Mouse (Mus musculus) kidney, postnatal 25 days (tissue): Measurements from ENCODE around the gene Mat2a.
"Not testable (repeated sequence)": the region's sequence is repeated elsewhere in the genome, so short reads cannot be mapped to it uniquely, and the experiment has no call there.

Experiments used
- DNase-seq, 2 experiments: peaks; one replicate each; pipeline ENCODE4 v3.0.0; 2021; ENCODE audit warnings: mixed read lengths in 2 of 2

The Mat2a gene

GRCm38 (mm10) chr6:72439355-72440185, at the start of gene Mat2a:
Mat2a (minus strand) TSS chr6:72439558.
- DNase-seq = peak; percentile 90 to 95

DNA sequence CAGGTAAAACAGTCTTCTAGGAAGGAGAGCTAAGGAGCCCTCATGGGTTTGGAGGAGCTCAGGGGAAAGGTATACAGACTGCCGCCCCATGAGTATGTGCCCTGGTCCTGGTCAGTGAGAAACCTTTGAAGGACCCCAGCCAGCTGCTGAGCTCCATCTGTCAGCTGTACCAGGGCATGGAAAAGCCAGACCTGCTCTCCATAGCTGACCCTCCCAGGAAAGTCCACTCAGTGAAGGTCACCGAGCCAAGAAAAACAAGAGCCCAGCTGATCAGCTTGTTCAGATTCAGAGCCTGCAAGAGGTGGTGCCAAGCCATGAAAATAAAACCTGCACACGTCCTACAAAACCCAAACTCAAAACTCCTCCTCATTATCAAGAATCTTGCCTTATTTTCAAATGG, 49.5 kb upstream of the Mat2a start:
- DNase-seq = peak; percentile 57 to 82

GRCm38 (mm10) chr6:72487282-72487681, 47.9 kb upstream of the Mat2a start:
- DNase-seq = no peak

DNA sequence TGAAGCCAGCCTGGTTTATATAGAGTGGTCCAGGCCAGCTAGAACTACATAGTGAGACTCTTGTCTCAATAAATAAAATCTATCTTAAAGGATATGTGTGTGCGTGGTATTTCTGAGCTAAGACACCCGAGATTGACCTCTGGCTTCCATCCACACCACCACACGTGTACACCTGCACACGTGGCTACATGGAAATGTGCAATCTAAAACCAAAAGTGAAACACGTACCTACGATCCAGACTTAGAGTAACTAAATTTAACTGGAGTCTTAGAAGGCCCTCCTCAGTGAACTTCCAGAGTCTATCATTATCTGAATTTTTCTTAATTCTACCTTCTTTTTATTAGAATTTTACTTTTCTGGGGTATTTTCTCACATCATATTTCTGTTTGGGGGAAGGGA, 46.9 kb upstream of the Mat2a start:
- no peak for DNase-seq

GRCm38 (mm10) chr6:72484887-72485286, 45.5 kb upstream of the Mat2a start:
- no peak for DNase-seq

DNA sequence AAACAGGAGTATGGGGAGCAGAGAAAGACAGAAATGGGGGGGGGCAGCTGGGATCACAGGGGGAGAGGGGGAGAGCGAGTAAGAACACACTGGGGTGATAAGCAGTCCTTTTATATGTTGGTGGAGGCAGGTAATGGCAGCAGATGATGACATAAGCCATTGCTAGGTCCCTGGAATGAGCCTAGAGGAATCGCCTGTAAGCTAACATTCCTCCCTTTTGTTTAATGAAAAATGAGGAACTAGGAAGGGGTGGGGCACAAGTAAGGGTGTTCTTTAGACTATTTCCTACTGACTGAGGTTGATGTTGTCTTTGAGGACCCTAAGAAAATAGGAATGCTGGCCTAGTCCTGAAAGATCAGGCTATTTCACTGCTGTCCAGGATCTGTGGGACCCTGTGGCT, 42.8 kb upstream of the Mat2a start:
- DNase-seq = no peak

GRCm38 (mm10) chr6:72480422-72480702, 41.0 kb upstream of the Mat2a start:
- no peak for DNase-seq

DNA sequence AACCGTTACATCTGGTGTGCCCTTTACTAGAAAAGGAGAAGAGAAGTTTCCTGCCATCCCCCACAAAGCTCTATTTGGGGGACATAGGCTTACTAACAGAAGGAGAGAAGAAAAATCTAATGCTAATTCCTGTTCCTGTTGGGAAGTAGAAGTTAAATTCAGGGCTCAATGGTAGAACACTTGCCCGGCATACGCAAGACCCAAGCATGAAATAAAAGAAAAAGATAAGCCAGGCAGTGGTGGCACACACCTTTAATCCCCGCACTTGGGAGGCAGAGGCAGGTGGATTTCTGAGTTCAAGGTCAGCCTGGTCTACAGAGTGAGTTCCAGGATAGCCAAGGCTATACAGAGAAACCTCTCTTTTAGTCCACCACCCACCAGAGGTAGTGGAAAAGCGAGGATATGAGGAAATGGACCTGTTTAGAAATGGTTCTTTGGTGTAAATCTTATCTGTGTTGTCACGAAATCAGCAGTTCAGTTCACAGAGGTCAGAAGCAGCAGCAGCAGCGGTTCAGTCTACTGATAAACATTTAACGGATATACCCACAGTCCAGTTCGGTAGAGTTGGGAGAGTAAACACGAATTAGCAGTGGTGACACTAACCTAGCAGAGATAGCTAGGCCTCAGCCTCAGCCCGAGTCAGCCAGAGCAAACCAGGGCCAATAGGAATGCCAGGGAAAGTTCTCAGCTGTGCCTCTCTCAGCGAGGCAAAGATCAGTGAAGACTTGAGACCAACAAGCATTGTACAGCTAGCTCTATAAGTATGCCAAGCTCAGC, 40.5 kb upstream of the Mat2a start:
- DNase-seq = no peak

- not testable (repeated sequence) for DNase-seq
These were observed 39.3 kb upstream of the Mat2a start for GRCm38 (mm10) chr6:72478691-72479090.

GRCm38 (mm10) chr6:72477621-72478020, 38.3 kb upstream of the Mat2a start:
- DNase-seq = peak; percentile 59 to 86

DNA sequence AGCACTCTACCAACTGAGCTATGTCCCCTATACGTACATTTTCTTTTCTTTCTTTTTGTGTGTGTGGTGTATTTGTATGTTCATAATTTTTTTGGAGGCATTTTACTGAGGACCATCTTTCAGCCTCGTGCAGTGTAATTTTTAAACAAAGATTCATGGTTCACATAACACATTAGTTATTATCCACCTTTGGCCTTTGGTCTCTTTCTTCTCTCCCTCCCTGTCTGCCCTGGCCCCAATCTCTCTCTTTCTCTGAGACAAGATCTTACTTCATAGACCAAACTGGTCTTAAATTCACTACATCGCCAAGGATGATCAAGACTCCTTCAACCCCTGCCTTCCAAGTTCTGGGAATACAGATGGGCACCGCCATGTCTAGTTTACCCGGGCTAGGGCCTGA, 37.5 kb upstream of the Mat2a start:
- DNase-seq = no peak

- DNase-seq = peak in 1 of 2 experiments; percentile 66
These were observed 36.0 kb upstream of the Mat2a start for GRCm38 (mm10) chr6:72475221-72475985.

DNA sequence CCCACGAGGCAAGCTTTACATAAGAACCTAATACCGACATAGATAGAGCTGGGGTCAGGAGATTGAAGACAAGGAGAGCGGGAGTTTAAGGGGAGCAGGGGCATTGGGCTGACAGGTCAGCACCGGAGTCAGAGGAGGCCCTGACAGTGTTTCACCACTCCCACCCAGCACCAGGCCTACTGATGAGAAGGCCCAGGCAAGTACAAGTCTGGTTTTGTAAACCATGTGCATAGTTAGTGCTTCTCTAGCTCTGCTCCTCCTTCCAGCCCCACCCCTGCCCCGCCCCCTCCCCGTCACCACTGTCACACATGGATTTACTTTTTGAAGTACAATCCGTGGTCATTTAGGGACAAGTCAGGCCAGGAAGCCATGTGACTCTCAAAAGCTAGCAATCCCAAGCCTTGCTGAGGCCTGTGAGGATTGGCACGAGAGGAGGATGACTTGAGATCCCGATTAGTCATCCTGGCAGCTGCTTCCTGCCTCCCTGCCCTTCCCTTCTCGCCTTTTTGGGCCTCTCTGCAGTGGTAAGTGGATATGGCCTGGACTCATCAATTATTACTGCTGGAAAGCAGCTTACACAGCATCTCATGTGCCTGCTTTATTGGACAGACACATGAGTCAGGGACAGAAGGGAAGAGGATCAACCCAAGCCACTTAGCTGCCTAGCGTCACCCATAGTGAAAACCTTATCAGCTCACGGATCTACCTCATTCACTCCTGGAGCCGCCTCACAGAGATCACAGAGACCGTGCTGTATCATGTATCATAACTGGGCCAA, 34.1 kb upstream of the Mat2a start:
- DNase-seq = peak; percentile 58 to 84

GRCm38 (mm10) chr6:72466171-72466570, 26.8 kb upstream of the Mat2a start:
- no peak for DNase-seq

DNA sequence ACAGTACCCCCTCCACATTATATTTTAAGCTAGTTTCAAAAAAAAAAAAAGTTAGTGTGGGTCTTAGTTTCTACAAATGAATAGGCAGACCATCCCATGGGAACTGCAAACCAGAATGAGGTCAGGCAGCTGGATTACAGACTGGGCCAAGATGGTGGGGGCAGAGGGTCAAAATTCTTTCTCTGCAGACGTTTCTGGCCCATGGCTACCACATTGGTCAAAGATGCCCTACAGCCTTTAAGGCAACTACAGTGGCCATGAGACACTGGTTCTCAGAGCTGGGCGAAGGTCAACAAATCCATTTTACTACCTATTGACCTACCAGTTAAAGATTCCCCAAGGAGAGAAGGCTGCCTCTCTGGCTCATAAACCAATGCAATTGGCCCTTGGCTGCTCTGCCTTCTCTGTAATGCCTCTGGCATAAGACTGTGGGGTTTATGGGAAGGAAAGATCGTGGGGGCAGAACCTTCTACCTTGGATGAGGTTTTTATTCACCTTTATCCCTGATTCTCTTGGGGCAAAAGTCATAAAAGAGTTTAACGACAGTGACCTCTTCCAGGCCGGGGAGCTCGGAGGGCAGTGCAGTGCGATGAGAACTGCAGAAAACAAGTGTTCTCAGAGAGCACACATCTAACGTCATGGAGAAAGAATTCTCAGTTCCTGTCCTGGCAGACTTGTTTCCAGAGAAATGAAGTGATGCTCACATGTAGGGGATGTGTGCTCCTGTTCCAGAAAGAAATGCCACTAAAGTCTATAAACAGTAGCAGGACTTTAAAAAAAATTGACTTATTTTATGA, 26.2 kb upstream of the Mat2a start:
- peak; percentile 65 to 89 for DNase-seq

DNA sequence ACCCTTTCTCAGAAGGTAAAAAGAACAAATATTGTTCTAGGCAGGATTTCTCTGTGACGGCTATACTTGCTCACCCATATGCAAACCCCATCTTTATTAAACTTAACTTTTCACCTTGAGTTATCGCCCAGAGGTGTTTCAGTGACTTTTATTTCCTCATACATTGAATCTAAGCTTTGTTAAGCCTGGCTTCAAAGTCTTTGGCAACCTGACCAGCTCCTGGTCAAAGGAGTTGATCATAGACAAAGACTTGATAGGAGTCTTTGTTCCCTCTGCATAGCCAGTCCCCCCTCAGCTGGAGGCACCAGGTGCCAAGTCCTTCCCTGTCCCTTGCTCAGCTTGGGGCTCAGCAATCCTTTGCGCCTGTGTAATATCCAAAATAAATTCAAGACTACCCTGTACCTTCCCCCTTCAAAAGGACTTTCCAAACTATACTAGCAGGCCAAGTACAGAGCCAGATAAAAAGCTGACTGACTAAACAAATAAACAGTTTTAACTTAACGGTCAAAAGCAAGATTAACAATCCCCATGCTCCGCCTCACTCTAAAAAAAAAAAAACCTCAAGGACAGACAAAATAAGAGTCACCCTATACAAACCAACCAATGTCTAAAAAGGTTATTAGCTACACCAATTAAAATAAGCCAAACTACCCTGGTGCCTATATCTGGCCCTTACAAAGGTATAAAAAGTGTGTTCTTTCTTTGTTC, 23.3 kb upstream of the Mat2a start:
- DNase-seq = not testable (repeated sequence)

GRCm38 (mm10) chr6:72460036-72460801, 20.9 kb upstream of the Mat2a start:
- peak; percentile 44 to 54 for DNase-seq

- DNase-seq = no peak
These were observed 19.6 kb upstream of the Mat2a start for GRCm38 (mm10) chr6:72458921-72459320.

GRCm38 (mm10) chr6:72458418-72458817, 19.1 kb upstream of the Mat2a start:
- DNase-seq = no peak

DNA sequence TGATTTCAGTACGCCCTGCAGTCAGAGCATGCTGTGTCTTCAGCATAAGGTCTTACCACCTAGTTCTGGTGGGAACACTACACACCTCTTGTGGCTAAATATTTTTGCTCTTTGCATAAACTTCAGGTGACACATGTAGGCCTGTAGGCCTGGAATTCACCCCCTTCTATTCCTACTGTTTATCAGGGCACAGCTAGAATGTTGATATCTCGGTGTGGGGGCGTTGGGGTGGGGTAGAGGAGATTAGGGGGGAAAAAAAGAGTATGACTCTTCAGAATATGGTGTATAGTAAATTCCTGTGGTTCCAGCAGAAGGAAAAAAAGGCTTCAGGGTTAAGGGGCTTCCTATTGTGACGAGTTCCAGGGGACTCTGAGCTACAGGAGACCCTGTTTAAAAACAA, 17.2 kb upstream of the Mat2a start:
- no peak for DNase-seq
